Mouse (Mus musculus): ENCODE results near the gene Hnrnpll.

The Hnrnpll gene

DNA sequence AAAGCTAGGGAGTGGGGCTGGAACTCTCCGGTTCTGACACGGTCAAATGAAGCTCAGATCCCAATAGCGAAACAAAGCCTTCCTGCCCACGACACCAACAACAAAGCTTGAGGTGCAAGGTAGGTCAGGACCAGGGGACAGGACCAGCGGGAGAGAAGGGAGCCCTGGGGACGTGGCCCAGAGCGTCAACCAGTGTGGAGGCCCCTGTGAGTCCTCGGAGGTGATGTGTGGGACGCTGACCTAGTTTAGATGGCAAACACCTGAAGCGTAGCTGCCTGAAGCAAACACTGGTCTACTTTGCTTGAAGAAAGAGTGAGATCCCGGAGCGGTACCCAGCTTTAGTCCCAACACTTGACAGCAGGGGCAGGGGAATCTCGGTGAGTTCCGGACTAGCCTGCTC lies 62.5 kb downstream of the Hnrnpll start:
- no peak for DNase-seq (ENCODE audit: low read depth)

- no peak for DNase-seq (ENCODE audit: low read depth)
Observed at GRCm38 (mm10) chr17:79998986-79999385, 63.1 kb downstream of the Hnrnpll start.

DNA sequence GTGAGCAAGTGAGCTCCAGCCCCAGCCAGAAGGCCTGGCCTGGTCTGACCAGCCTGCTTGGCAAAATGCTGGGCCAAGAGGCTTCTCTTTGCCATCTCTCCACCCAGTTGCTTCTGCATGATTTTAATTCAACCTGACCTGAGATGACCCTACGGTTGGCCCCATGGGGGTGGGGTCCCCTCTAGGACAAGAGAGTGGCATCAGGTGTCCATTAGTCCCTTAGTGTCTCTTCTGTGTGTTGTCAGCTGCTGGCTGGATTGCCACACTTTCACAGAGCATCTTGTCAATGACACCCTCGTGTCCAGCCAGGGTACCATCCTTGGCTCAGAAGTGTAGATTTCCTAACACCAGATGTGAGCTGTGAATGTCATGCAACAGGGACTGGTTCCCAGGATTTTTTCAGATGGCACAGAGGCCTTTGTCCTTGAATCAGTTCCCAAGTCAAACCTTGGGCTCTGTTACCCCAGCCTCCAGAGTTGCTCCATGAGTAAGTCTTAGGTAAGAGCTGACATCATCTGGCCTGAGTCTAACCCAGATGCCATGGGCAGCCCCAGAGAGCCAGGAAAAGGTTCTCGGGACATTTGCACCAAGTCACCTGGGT lies 66.9 kb downstream of the Hnrnpll start:
- no peak for DNase-seq (ENCODE audit: low read depth)

DNA sequence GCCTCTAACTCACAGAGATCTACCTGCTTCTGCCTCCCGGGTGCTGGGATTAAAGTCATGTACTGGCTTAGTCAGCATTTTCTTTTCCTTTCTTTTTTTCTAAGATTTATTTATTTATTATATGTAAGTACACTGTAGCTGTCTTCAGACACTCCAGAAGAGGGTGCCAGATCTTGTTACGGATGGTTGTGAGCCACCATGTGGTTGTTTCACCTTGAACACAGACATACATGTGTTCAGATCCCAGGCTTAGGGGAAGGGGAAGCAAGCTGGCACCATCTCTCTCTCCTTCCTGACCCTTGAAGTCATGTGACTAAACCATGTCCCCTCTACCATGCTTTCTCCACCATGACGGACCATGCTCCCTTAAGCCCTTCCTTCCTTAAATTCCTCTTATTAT lies 70.0 kb downstream of the Hnrnpll start:
- DNase-seq (ENCODE audit: low read depth), result no peak

- DNase-seq (ENCODE audit: low read depth), result no peak
Observed at GRCm38 (mm10) chr17:79991166-79991958, 70.8 kb downstream of the Hnrnpll start.

- no peak for DNase-seq (ENCODE audit: low read depth)
Observed at GRCm38 (mm10) chr17:79990161-79990560, 72.0 kb downstream of the Hnrnpll start.

- DNase-seq (ENCODE audit: low read depth), result no peak
Observed at GRCm38 (mm10) chr17:79984450-79984849, 77.7 kb downstream of the Hnrnpll start.

DNA sequence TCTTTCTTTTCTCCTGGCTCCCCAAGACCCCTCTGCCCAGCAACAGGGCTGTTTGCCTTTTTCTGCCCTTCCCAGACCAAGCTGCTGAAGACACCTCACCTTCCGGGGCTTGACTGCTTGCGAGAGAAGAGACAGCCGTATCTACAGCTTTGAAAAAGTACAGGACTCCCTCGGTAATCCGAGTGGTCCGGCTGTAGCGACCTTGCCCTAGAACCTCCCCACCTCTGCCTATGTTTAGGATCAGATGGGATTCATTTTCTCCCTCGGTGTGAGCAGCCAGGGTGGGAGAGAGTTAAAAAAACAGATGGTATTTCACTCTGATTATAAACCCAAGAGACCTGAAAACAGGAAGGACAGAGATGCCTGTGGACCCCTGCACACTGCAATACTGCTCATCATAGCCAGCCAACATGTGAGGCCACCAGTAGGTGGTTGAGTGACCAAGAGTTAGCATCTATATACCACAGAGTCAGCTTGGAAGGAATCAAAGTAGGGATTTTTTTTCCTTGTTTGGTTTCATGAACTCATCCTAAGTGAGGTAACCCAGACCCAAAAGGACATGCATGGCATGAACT lies 79.1 kb downstream of the Hnrnpll start:
- DNase-seq (ENCODE audit: low read depth), result no peak

DNA sequence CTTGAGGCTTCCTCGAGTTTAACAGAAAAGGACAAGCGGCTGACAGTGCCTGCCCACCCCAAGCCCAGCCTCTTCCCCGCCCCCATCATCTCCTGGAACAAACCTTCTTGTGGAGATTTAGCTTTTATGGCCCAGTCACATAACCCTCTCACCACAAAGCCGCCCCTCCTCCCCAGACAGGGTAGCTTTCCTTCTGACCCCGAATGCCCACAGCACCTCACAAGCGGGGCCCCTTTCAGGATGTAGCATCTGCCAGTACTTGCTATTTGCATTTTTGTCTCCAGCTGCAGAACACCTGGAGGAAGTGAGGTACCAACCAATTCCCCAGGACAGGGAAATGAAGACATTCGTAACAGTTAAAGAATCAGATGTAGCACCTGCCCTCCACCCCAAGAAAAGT lies 79.6 kb downstream of the Hnrnpll start:
- no peak for DNase-seq (ENCODE audit: low read depth)

- DNase-seq (ENCODE audit: low read depth), result no peak
Observed at GRCm38 (mm10) chr17:79981758-79982481, 80.2 kb downstream of the Hnrnpll start.

DNA sequence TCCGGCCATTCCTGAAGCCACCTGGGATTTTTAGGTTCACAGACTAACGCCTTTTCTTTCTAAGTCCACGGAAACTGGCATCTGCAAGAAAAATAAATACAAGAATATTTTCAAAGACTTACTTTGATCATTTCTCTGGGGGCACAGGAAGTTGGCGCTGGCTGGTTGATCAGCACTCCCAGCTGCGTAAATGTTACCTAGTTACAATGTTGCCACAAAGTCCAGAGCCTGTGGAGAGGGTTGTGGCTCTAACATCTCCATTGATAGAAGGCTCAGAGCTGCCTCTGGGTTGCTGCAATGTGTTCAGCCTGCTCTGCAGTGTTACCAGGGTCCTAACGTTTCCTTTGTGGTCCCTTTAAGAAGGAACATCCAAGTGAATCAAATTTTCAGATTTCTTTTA lies 80.8 kb downstream of the Hnrnpll start:
- no peak for DNase-seq (ENCODE audit: low read depth)

DNA sequence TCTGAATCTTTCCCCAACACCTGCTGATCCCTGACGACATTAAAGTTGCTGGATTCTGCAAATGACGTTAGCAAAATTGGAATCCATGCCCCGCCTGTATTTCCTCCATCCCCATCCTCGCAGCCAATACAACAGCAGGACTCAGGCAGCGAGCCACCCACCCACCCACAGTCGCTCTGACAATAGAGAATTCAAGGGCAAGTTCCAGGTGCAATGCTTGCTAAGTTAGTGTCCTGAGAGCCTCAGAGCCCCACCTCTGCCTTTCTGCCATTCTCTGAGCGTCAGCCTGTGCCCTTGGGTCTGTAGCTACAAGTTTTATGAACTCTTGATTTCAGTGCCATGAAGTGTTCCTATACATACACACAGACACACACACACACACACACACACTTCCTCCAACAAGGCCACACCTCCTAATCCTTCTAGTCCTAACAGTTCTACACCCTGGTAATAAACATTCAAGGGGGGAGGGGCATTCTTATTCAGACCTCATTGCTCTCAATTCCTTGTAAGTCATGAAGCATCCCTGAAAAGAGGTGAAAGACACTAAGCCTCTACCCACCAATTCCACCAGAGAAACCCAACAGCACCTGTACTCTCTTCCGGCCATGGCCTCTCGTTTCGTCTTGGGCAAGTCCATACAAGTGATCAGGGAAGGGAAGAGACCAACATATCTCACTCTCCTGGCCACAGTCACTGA lies 81.6 kb downstream of the Hnrnpll start:
- DNase-seq (ENCODE audit: low read depth), result no peak

All from c-Kit-positive CD71-negative TER-119-negative erythroid progenitor cells, embryonic 14.5 days (primary cell).